ENCODE assay signal across 21 mouse cellular contexts in genomic region chr5:148765993-148766392, GRCm38 (mm10).
DNase-seq lines count a peak whose midpoint lies in the region; ATAC-seq and TF ChIP-seq lines count a peak whose summit lies in the region.
"Had no signal": no experiment of that assay in that cellular context is flagged by ENCODE, and none has a peak within 500 bp of the region (broad histone marks: within the 10 kb centered on the region; RNA-seq: fewer than 3 reads in every experiment).

No protein-coding gene starts in this region.

- no peak overlapping the region for H3K9ac ChIP-seq in intestine, embryonic 16.5 days (ENCODE audit: low read depth, low read length)
- H3K9ac ChIP-seq in stomach, embryonic 14.5 days (replicated peaks; ENCODE audit: low read depth, low read length), result no peak overlapping the region
- H3K9ac ChIP-seq in stomach, postnatal 0 days (ENCODE audit: low read length), result no peak overlapping the region
- H3K9ac ChIP-seq: embryonic facial prominence, embryonic 12.5 days; embryonic facial prominence, embryonic 15.5 days; forebrain, postnatal 0 days; hindbrain, embryonic 12.5 days; hindbrain, embryonic 15.5 days had no signal

- WGBS in intestine, embryonic 16.5 days, result 69% methylated on average over 7 of the region's 7 CpGs
- WGBS in stomach, embryonic 14.5 days, result 78% methylated on average over 7 of the region's 7 CpGs
- 58% methylated on average over 7 of the region's 7 CpGs for WGBS in stomach, postnatal 0 days

- ATAC-seq in intestine, embryonic 16.5 days, result peak; percentile 83
- peak; percentile 29; the same call in 1 of the 2 replicates for ATAC-seq in stomach, embryonic 14.5 days (ENCODE audit: insufficient number of reproducible peaks, insufficient read depth, low FRiP score, low read depth)
- ATAC-seq in stomach, postnatal 0 days (ENCODE audit: low FRiP score, low TSS enrichment), result peak; percentile 90
- ATAC-seq: CD4-positive, CD25-positive, alpha-beta regulatory T cell, adult 4 months; forebrain, embryonic 14.5 days; forebrain, postnatal 0 days had no signal

- DNase-seq in stomach, postnatal 0 days (ENCODE audit: low spot score), result peak; percentile 74
- DNase-seq in kidney, postnatal 14 days, result no peak
- no peak for DNase-seq in retina, postnatal 1 day
- no peak for DNase-seq in layer of hippocampus, adult 9-11 months
- DNase-seq: adrenal gland, adult 2 months; adrenal gland, postnatal 14 days; cerebellum, adult 11 months; cerebellum, adult 2 months; cerebellum, adult 9-11 months; cerebellum, postnatal 25 days; forebrain, postnatal 0 days; gastrocnemius, postnatal 36 days had no signal

- no peaks in the 10 kb centered on the region for H3K9me3 ChIP-seq in intestine, embryonic 16.5 days (ENCODE audit: control insufficient read depth, low read length)
- H3K9me3 ChIP-seq in stomach, embryonic 14.5 days (ENCODE audit: control insufficient read depth, low read depth, low read length), result no peaks in the 10 kb centered on the region
- H3K9me3 ChIP-seq in stomach, postnatal 0 days (ENCODE audit: control insufficient read depth, low read length), result no peaks in the 10 kb centered on the region
- H3K9me3 ChIP-seq: embryonic facial prominence, embryonic 15.5 days; hindbrain, embryonic 12.5 days; hindbrain, embryonic 15.5 days had no signal

- H3K4me3 ChIP-seq in intestine, embryonic 16.5 days (ENCODE audit: low read length), result no peak overlapping the region
- H3K4me3 ChIP-seq in stomach, embryonic 14.5 days (ENCODE audit: low read depth, low read length), result no peak overlapping the region
- H3K4me3 ChIP-seq in stomach, postnatal 0 days (ENCODE audit: low read depth, low read length), result no peak overlapping the region
- H3K4me3 ChIP-seq: embryonic facial prominence, embryonic 12.5 days; embryonic facial prominence, embryonic 15.5 days; hindbrain, embryonic 12.5 days; hindbrain, embryonic 15.5 days had no signal

- H3K27me3 ChIP-seq in intestine, embryonic 16.5 days (replicated peaks; ENCODE audit: control insufficient read depth, insufficient read depth, low read length), result no peaks in the 10 kb centered on the region
- H3K27me3 ChIP-seq in stomach, embryonic 14.5 days (ENCODE audit: control insufficient read depth, insufficient read depth, low read length), result no peaks in the 10 kb centered on the region
- H3K27me3 ChIP-seq in stomach, postnatal 0 days (ENCODE audit: control insufficient read depth, insufficient read depth, low read length), result no peaks in the 10 kb centered on the region
- H3K27me3 ChIP-seq: embryonic facial prominence, embryonic 12.5 days; embryonic facial prominence, embryonic 15.5 days; hindbrain, embryonic 12.5 days; hindbrain, embryonic 15.5 days had no signal

- H3K27ac ChIP-seq in intestine, embryonic 16.5 days (ENCODE audit: low read length), result no peak overlapping the region
- no peak overlapping the region for H3K27ac ChIP-seq in stomach, embryonic 14.5 days (ENCODE audit: low read length)
- no peak overlapping the region for H3K27ac ChIP-seq in stomach, postnatal 0 days (replicated peaks)
- H3K27ac ChIP-seq: embryonic facial prominence, embryonic 12.5 days; embryonic facial prominence, embryonic 15.5 days; hindbrain, embryonic 12.5 days; hindbrain, embryonic 15.5 days had no signal

- H3K36me3 ChIP-seq in intestine, embryonic 16.5 days (ENCODE audit: control insufficient read depth, insufficient read depth, low read length), result no peaks in the 10 kb centered on the region
- H3K36me3 ChIP-seq in stomach, embryonic 14.5 days (ENCODE audit: control insufficient read depth, insufficient read depth, low read length), result no peaks in the 10 kb centered on the region
- H3K36me3 ChIP-seq in stomach, postnatal 0 days (ENCODE audit: control insufficient read depth, insufficient read depth, low read length), result no peaks in the 10 kb centered on the region
- H3K36me3 ChIP-seq: embryonic facial prominence, embryonic 12.5 days; embryonic facial prominence, embryonic 15.5 days; hindbrain, embryonic 12.5 days; hindbrain, embryonic 15.5 days had no signal

- no peak for TF ChIP-seq CTCF in stomach, postnatal 0 days (IDR thresholded peaks at IDR 0.05; ENCODE audit: low read depth)

- TF ChIP-seq EP300 in stomach, postnatal 0 days (optimal IDR thresholded peaks at IDR 0.05), result no peak

- H3K4me1 ChIP-seq in intestine, embryonic 16.5 days (ENCODE audit: control insufficient read depth, insufficient read depth, low read length), result 0 out of 2 replicates have a peak, but pooled peaks cover 2% of the 10 kb centered on the region
- 0 out of 2 replicates have a peak, but pooled peaks cover 4% of the 10 kb centered on the region for H3K4me1 ChIP-seq in stomach, embryonic 14.5 days (ENCODE audit: control insufficient read depth, insufficient read depth, low read length)
- H3K4me1 ChIP-seq in stomach, postnatal 0 days (replicated peaks; ENCODE audit: control insufficient read depth, insufficient read depth), result no peaks in the 10 kb centered on the region
- H3K4me1 ChIP-seq: embryonic facial prominence, embryonic 15.5 days; hindbrain, embryonic 15.5 days had no signal

- H3K4me2 ChIP-seq in intestine, embryonic 16.5 days (ENCODE audit: low read depth, low read length), result no peak overlapping the region
- H3K4me2 ChIP-seq in stomach, embryonic 14.5 days (replicated peaks; ENCODE audit: low read depth, low read length), result no peak overlapping the region
- no peak overlapping the region for H3K4me2 ChIP-seq in stomach, postnatal 0 days (replicated peaks; ENCODE audit: low read depth)
- H3K4me2 ChIP-seq: embryonic facial prominence, embryonic 12.5 days; embryonic facial prominence, embryonic 15.5 days; heart, embryonic 11.5 days; hindbrain, embryonic 12.5 days; hindbrain, embryonic 15.5 days had no signal

Comparison
In these comparisons a context has a peak if more than half of its experiments do, and no peak if none do; other contexts are left out.
1. ATAC-seq: peak in every context shown above with its lines; median percentile 90 in stomach, postnatal 0 days; 83 in intestine, embryonic 16.5 days; 29 in stomach, embryonic 14.5 days.